Mouse (Mus musculus): Measurements from ENCODE around the gene Psg17. TPM values are rescaled to one million over a fixed set of nuclear protein-coding genes. Genes with fewer than 3 reads are reported as not detected.

The Psg17 gene
- polyA plus RNA-seq, 2 experiments: 0.48 TPM; not detected in 1

DNA sequence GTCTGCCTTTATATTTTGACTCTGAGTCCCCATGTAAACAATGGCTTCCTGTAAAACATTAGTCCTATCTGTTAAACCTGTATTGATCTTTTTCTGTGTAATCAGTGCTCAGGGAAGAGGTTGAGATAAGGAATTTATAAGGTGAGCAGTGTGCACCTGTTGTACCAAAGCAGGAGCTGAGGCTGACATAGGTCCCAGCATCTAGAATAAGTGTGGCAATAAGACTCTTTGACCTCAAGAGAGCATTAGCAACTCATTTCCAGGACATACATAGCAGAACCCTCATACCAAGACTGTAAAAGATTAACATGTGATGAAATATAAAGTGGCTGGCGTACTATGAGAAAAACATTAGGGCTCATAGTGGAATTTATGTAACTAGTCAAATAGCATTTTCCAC lies 27.0 kb upstream of the Psg17 start:
- H3K4me2 ChIP-seq (replicated peaks; ENCODE audit: low read depth, low read length, severe bottlenecking): no peak overlapping the region
- WGBS: 78% methylated on average over 1 of the region's 1 CpGs
- H3K9ac ChIP-seq (ENCODE audit: low read depth, low read length, severe bottlenecking): no peak overlapping the region
- no peaks in the 10 kb centered on the region for H3K9me3 ChIP-seq (ENCODE audit: control insufficient read depth, low read length)
- H3K36me3 ChIP-seq (ENCODE audit: control insufficient read depth, insufficient read depth, low read length): no peaks in the 10 kb centered on the region
- no peak for ATAC-seq (ENCODE audit: low FRiP score, low read depth)
- no peak for TF ChIP-seq POLR2A (IDR thresholded peaks at IDR 0.05; ENCODE audit: borderline replicate concordance, extremely low read depth, insufficient read depth, insufficient read length)
- H3K4me1 ChIP-seq (ENCODE audit: control insufficient read depth, insufficient read depth, low read length): no peaks in the 10 kb centered on the region
- no peaks in the 10 kb centered on the region for H3K27me3 ChIP-seq (ENCODE audit: control insufficient read depth, insufficient read depth, low read length)
- no peak for DNase-seq (ENCODE audit: low spot score)
- no peak overlapping the region for H3K4me3 ChIP-seq (replicated peaks; ENCODE audit: low read length)
- no peak overlapping the region for H3K27ac ChIP-seq (replicated peaks; ENCODE audit: low read depth, low read length)

DNA sequence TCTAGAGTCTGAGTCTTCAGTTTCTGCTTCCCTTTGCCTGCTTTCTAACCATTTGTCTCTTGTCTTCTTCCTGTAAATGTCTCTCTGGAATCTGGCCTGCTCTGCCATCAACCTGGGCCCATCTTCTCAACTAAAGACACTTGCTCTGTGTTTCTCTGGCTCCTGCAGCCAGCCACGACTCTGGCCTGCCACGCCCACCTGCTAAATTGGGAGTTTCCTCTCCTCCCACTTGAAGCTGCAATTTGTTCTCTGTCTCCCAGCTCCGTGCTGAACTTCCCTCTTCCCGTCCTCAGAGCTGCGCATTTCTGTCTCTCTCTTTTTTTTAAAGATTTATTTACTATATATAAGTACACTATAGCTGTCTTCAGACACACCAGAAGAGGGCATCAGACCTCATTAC lies 23.4 kb upstream of the Psg17 start:
- TF ChIP-seq POLR2A (IDR thresholded peaks at IDR 0.05; ENCODE audit: borderline replicate concordance, extremely low read depth, insufficient read depth, insufficient read length): no peak
- Histone ChIP-seq H3K9me3 (ENCODE audit: control insufficient read depth, low read length) (no peaks in the 10 kb centered on the region), H3K27ac (replicated peaks; ENCODE audit: low read depth, low read length) (no peak overlapping the region), H3K9ac (ENCODE audit: low read depth, low read length, severe bottlenecking) (no peak overlapping the region), H3K27me3 (ENCODE audit: control insufficient read depth, insufficient read depth, low read length) (no peaks in the 10 kb centered on the region), H3K4me2 (replicated peaks; ENCODE audit: low read depth, low read length, severe bottlenecking) (no peak overlapping the region), H3K4me3 (replicated peaks; ENCODE audit: low read length) (no peak overlapping the region), H3K4me1 (ENCODE audit: control insufficient read depth, insufficient read depth, low read length) (no peaks in the 10 kb centered on the region), H3K36me3 (ENCODE audit: control insufficient read depth, insufficient read depth, low read length) (no peaks in the 10 kb centered on the region)
- 25% methylated on average over 5 of the region's 5 CpGs for WGBS
- DNase-seq (ENCODE audit: low spot score) (no peak), ATAC-seq (ENCODE audit: low FRiP score, low read depth) (no peak)

DNA sequence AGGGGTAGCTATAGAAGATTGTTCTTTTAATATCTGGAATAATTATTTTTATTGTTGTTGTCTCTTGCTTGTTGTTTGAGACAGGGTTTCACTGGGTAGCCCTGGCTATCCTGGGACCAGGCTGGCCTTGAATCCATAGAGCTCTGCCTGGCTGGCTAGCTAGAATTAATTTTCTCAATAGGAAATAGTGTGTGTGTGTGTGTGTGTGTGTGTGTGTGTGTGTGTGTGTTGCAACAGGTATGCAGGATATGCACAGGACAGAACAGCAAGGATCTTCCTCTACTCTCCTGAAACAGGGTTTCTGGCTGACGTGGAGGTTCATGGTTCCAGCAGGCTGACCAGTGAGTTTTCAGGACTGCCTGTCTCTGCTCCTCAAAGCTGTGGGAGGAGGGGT lies 19.8 kb upstream of the Psg17 start:
- Histone ChIP-seq H3K4me1 (ENCODE audit: control insufficient read depth, insufficient read depth, low read length) (no peaks in the 10 kb centered on the region), H3K36me3 (ENCODE audit: control insufficient read depth, insufficient read depth, low read length) (no peaks in the 10 kb centered on the region), H3K27ac (replicated peaks; ENCODE audit: low read depth, low read length) (no peak overlapping the region), H3K9me3 (ENCODE audit: control insufficient read depth, low read length) (no peaks in the 10 kb centered on the region), H3K27me3 (ENCODE audit: control insufficient read depth, insufficient read depth, low read length) (no peaks in the 10 kb centered on the region), H3K4me2 (replicated peaks; ENCODE audit: low read depth, low read length, severe bottlenecking) (peak overlapping the region; percentile 39), H3K9ac (ENCODE audit: low read depth, low read length, severe bottlenecking) (peak overlapping the region; percentile 21; the same call in 1 of the 2 replicates), H3K4me3 (replicated peaks; ENCODE audit: low read length) (0 out of 2 replicates have a peak overlapping the region, but pooled peaks have one; percentile 11)
- ATAC-seq (ENCODE audit: low FRiP score, low read depth) (no peak), DNase-seq (ENCODE audit: low spot score) (no peak)
- TF ChIP-seq POLR2A (IDR thresholded peaks at IDR 0.05; ENCODE audit: borderline replicate concordance, extremely low read depth, insufficient read depth, insufficient read length): no peak
- 44% methylated on average over 1 of the region's 1 CpGs for WGBS

DNA sequence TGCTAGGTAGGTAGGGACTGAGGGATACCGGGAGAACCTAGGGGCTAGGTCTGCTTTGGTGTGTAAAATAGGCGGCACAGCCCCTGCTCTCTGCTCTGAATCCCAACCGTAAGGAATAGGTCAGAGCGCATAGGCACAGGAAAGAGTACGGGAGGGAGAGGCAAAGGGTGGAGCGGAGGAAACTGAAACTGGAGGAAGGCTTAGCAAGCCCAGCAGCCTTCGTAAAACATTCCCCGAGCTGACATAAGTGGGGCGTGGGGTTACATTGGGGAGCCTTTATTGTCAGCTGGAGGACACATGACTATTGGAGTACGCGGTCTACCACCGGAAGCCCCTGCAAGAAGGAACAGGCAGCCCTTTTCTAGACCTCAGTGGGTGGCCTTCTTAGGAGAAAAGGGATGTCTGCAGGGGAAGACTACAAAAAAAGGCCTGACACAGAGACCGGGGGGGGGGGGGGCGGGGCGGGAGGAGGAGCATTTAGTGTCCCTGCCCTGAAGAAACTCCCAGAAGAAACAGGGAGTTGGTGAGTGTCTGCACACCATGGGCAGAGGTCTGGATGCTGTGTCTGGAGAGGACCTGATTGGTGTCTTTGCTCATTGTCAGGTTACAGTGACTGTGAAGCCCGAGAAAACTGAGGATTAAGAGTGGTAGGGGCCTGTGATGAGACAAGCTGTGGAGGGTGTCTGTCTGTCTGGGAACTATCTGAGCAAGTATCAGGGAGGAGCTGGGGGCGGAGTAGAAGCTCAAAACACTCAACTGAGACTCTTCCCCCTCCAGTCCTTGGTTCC lies 19.2 kb upstream of the Psg17 start:
- Histone ChIP-seq H3K36me3 (ENCODE audit: control insufficient read depth, insufficient read depth, low read length) (no peaks in the 10 kb centered on the region), H3K4me3 (replicated peaks; ENCODE audit: low read length) (peak overlapping the region; percentile 34), H3K9ac (ENCODE audit: low read depth, low read length, severe bottlenecking) (peak overlapping the region; percentile 55), H3K27me3 (ENCODE audit: control insufficient read depth, insufficient read depth, low read length) (no peaks in the 10 kb centered on the region), H3K27ac (replicated peaks; ENCODE audit: low read depth, low read length) (peak overlapping the region; percentile 78), H3K4me1 (ENCODE audit: control insufficient read depth, insufficient read depth, low read length) (no peaks in the 10 kb centered on the region), H3K4me2 (replicated peaks; ENCODE audit: low read depth, low read length, severe bottlenecking) (peak overlapping the region; percentile 52), H3K9me3 (ENCODE audit: control insufficient read depth, low read length) (no peaks in the 10 kb centered on the region)
- DNase-seq (ENCODE audit: low spot score): peak; percentile 66
- WGBS: 4% methylated on average over 14 of the region's 17 CpGs
- peak; percentile 82 for ATAC-seq (ENCODE audit: low FRiP score, low read depth)
- no peak for TF ChIP-seq POLR2A (IDR thresholded peaks at IDR 0.05; ENCODE audit: borderline replicate concordance, extremely low read depth, insufficient read depth, insufficient read length)

DNA sequence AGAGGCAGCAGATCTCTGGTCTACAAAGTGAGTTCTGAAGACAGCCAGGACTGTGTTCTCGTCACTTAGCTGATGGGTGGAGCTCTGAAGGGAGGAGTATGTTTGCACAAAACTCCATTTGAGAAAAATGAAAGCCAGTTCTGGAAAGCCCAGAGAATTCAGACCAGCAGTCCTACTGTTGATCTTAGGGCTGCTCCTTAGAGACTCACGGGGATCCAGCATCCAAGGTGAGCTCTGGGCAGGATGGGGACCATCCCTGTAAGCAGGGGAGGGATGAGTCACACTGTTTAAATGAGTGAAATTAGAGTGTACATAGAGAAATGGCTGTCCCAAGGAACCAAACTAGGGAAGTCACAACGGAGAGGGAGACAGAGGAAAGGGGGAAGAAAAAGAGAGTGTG lies 18.5 kb upstream of the Psg17 start, which contains the start of gene Mill2:
Gene Mill2, plus strand, starts transcription at position 102 of the 400 bp plus-strand sequence.
- Histone ChIP-seq H3K9me3 (ENCODE audit: control insufficient read depth, low read length) (no peaks in the 10 kb centered on the region), H3K4me3 (replicated peaks; ENCODE audit: low read length) (peak within 1 kb of the TSS; percentile 34), H3K36me3 (ENCODE audit: control insufficient read depth, insufficient read depth, low read length) (no peaks in the 10 kb centered on the region), H3K27ac (replicated peaks; ENCODE audit: low read depth, low read length) (peak within 1 kb of the TSS; percentile 78), H3K4me1 (ENCODE audit: control insufficient read depth, insufficient read depth, low read length) (no peaks in the 10 kb centered on the region), H3K4me2 (replicated peaks; ENCODE audit: low read depth, low read length, severe bottlenecking) (peak within 1 kb of the TSS; percentile 52), H3K9ac (ENCODE audit: low read depth, low read length, severe bottlenecking) (peak within 1 kb of the TSS; percentile 55), H3K27me3 (ENCODE audit: control insufficient read depth, insufficient read depth, low read length) (no peaks in the 10 kb centered on the region)
- ATAC-seq (ENCODE audit: low FRiP score, low read depth): no peak
- DNase-seq (ENCODE audit: low spot score): peak; percentile 6
- 18% methylated on average over 3 of the region's 3 CpGs for WGBS
- TF ChIP-seq POLR2A (IDR thresholded peaks at IDR 0.05; ENCODE audit: borderline replicate concordance, extremely low read depth, insufficient read depth, insufficient read length): no peak
